Mouse (Mus musculus) intestine, postnatal 0 days (tissue): ENCODE results near the gene Cds1. TPM values are rescaled to one million over a fixed set of nuclear protein-coding genes. Genes with fewer than 3 reads are reported as not detected.

Source experiments
- ATAC-seq: fragments of 200-750 bp; cut with Nextera tagmentation; 2 replicates; pipeline ENCODE4 v1.8.0; 2017; ENCODE audit warnings: mild to moderate bottlenecking, moderate TSS enrichment, moderate library complexity
- H3K27ac ChIP-seq: fragments of 300-500 bp; sonication (generic); 2 replicates; pipeline ENCODE4 v1.5.1; 2014; ENCODE audit warnings: mild to moderate bottlenecking, low read depth, low read length, moderate library complexity
- H3K27me3 ChIP-seq: fragments of 300-500 bp; sonication (generic); replicated peaks from 2 replicates; pipeline ENCODE4 v1.6.1; 2014; ENCODE audit warnings: low read length, mixed read lengths; ENCODE audit not compliant: control insufficient read depth, insufficient read depth
- H3K36me3 ChIP-seq: fragments of 300-500 bp; sonication (generic); 2 replicates; pipeline ENCODE4 v1.6.1; 2014; ENCODE audit warnings: mild to moderate bottlenecking, moderate library complexity; ENCODE audit not compliant: control insufficient read depth, insufficient read depth
- H3K4me1 ChIP-seq: fragments of 300-500 bp; sonication (generic); replicated peaks from 2 replicates; pipeline ENCODE4 v1.6.1; 2014; ENCODE audit warnings: antibody characterized with exemption, low read length, mixed read lengths; ENCODE audit not compliant: control insufficient read depth, insufficient read depth
- H3K4me2 ChIP-seq: fragments of 300-500 bp; sonication (generic); replicated peaks from 2 replicates; pipeline ENCODE4 v1.6.1; 2014; ENCODE audit warnings: low read depth, mild to moderate bottlenecking, moderate library complexity
- H3K4me3 ChIP-seq: fragments of 300-500 bp; sonication (generic); 2 replicates; pipeline ENCODE4 v1.5.1; 2014; ENCODE audit warnings: low read depth, low read length
- H3K9ac ChIP-seq: fragments of 300-500 bp; sonication (generic); 2 replicates; pipeline ENCODE4 v1.6.1; 2014; ENCODE audit warnings: mild to moderate bottlenecking, low read depth, low read length
- H3K9me3 ChIP-seq: fragments of 300-500 bp; sonication (generic); 2 replicates; pipeline ENCODE4 v1.6.1; 2016; ENCODE audit warnings: mixed run types; ENCODE audit not compliant: control insufficient read depth
- CTCF ChIP-seq: sonication (generic); IDR thresholded peaks from 2 replicates; pipeline ENCODE4 v1.5.1; 2016; ENCODE audit warnings: low read depth, mild to moderate bottlenecking, control low read depth, antibody characterized with exemption, moderate library complexity
- WGBS: fragments of 180-500 bp; shearing (Covaris S2); extraction: QIAGEN DNeasy Blood & Tissue Kit; methylation state at CpG from one replicate; pipeline ENCODE4 v1.1.7; 2014; 5-methylcytosine and 5-hydroxymethylcytosine counted together
- polyA plus RNA-seq: library from polyadenylated mRNA; unstranded; fragments of >200 nt; fragmentation: Nextera tagmentation; extraction: Ambion mirVana; gene quantifications from 2 replicates; pipeline ENCODE4 v1.2.1, GENCODE M21; 2015

Gene Cds1
- polyA plus RNA-seq, 1 experiment from 2014 or later, result 32.2 TPM

DNA sequence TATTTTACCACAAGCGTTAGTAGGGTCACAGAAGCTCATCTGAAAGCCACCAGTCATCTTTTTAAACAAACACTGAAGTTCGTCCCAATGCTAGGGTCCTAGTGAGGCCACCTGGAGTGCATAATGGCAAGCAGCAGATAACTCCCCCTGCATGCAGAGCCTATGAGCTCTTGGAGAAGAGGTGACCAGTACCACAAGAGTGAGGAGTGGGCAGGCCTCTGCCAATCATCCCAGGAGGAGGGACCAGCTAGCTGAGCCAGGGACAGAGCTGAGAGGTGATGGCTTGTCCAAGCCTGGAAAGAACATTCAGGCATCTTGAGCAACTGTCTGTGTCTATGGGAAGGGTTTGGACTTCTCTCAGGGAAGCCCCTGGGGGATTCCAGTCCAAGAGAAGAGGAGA is 37.0 kb downstream of the Cds1 start:
- peak overlapping the region; percentile 77 for H3K27ac ChIP-seq
- no peaks in the 10 kb centered on the region for H3K27me3 ChIP-seq
- no peak overlapping the region for H3K4me3 ChIP-seq
- peaks cover 6% of the 10 kb centered on the region for H3K4me1 ChIP-seq
- 57% methylated on average over 2 of the region's 2 CpGs for WGBS
- ATAC-seq, result no peak
- H3K36me3 ChIP-seq, result peaks cover 9% of the 10 kb centered on the region; the same call in 1 of the 2 replicates
- no peak for TF ChIP-seq CTCF
- no peaks in the 10 kb centered on the region for H3K9me3 ChIP-seq
- no peak overlapping the region for H3K4me2 ChIP-seq
- peak overlapping the region; percentile 31; the same call in 1 of the 2 replicates for H3K9ac ChIP-seq

DNA sequence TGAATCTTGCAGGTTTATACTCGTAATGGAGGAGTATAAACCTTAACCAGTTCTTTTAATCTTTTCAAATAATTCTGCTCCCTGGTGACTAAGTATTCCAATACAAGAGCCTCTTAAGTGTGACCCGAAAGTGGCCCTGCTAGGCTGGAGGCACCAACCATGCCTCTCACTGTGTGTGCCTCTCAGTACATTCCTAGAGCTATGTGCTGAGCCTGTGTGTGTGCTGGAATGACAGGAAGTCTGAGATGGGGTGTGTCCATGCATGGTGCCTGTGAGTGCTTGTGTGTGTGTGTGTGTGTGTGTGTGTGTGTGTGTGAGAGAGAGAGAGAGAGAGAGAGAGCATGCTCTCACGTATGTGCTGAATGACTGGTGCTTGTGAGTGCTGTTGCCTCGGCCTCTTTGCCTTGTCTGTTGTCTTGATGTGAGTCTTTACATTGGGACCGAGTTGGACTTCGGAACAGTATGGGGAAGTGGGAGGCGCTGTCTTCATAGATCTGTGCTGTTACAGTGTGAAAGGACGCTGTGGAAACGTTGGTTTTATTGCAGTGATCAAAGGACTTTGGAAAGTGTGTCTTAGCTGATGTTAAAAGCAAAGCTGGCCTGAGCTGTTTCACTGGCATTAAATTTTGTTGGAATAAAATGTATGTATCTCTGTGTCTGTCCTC is 37.6 kb downstream of the Cds1 start:
- H3K9ac ChIP-seq, result peak overlapping the region; percentile 31; the same call in 1 of the 2 replicates
- H3K9me3 ChIP-seq, result no peaks in the 10 kb centered on the region
- no peak overlapping the region for H3K4me3 ChIP-seq
- TF ChIP-seq CTCF, result no peak
- 32% methylated on average over 9 of the region's 9 CpGs for WGBS
- peaks cover 9% of the 10 kb centered on the region; the same call in 1 of the 2 replicates for H3K36me3 ChIP-seq
- no peaks in the 10 kb centered on the region for H3K27me3 ChIP-seq
- peaks cover 6% of the 10 kb centered on the region for H3K4me1 ChIP-seq
- peak; percentile 94 for ATAC-seq
- peak overlapping the region; percentile 77 for H3K27ac ChIP-seq
- no peak overlapping the region; the same call in 1 of the 2 replicates for H3K4me2 ChIP-seq

DNA sequence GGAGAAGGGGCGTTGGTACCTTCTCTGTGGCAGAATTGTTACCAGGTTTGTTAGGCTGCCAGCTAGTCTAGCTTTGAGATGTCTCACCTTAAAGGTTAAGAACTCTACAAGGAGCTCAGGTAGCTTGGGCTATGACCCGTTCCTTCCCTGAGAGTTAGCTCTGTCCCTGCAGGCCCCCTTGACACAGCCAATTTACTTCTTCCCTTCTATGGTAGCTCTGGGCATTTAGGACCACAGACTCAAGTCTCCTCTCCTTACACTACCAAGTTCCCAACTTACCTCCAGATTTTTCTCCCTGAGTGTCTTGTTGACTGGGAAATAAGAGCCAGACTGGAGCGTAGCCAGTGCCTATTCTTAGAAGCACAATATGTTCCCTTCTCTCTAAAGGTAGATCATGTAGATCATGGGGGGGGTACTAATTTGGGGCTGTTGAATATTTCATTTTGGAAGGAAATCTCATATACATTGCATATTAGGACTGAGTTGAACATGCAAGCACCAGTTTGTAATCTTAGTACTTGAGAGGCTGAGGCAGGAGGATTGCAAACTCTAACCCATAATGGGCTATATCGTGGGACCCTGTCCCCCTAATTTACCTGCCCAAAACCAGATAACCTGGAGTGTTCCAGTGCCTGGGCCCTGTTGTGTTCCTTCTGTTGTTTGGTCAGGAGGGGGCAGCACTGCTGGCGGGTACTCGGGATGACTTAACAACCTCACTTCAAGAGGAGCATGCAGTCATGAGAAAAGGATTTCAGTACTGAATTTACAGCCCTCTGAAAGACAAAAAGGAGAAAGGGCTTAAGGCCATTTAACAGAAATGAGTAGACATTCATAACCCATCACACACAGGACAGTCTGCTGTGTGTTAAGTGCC is 46.6 kb downstream of the Cds1 start:
- peak; percentile 63 for TF ChIP-seq CTCF
- Histone ChIP-seq H3K27ac (no peak overlapping the region), H3K9ac (no peak overlapping the region), H3K4me1 (no peaks in the 10 kb centered on the region), H3K4me2 (no peak overlapping the region), H3K27me3 (no peaks in the 10 kb centered on the region), H3K9me3 (no peaks in the 10 kb centered on the region), H3K4me3 (no peak overlapping the region), H3K36me3 (peaks cover 9% of the 10 kb centered on the region; the same call in 1 of the 2 replicates)
- no peak for ATAC-seq
- WGBS, result 90% methylated on average over 6 of the region's 6 CpGs

DNA sequence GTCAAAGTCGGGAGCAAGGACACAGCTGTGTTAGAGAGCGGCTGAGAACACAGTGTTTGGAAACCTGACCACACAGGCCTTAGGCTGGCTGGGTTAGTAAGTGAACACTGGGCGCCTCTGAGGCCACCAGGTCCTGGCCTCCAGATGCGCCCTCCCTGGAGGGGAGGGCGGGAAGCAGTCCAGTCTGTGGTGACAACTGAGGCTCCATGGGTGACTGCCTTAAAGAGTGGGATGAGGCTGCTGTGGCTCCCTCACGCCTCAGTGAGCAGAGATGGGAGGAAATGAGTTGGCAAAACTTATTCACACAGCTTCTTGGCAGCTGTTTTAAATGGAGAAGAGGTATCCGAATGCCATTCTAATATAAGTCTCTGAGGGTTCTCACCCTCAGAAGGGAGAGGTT is 51.9 kb downstream of the Cds1 start:
- no peak for ATAC-seq

DNA sequence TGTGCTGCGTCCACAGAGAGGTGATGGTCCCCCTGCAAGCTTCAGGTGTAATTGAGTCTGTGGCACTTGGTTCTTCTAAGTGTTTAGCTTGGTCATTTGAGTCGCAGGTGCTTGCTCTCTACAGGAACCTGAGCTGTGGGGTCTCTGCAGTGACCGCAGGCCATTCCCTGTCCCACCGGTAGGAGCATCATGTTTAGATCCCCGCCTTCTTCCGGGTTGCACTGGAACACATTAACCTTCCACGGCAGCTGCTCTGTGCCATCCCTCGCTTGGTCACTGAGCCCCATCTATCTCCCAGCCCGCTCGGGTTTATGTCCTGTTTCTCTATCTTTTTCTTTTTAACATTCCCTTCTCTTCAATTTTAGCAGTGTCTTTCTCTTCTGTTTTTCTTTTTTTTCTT is 54.3 kb downstream of the Cds1 start:
- H3K9ac ChIP-seq, result no peak overlapping the region
- H3K36me3 ChIP-seq, result peaks cover 15% of the 10 kb centered on the region; the same call in 1 of the 2 replicates
- WGBS, result 63% methylated on average over 10 of the region's 10 CpGs
- H3K9me3 ChIP-seq, result no peaks in the 10 kb centered on the region
- H3K27me3 ChIP-seq, result no peaks in the 10 kb centered on the region
- no peak overlapping the region for H3K4me2 ChIP-seq
- 0 out of 2 replicates have a peak, but pooled peaks have one; percentile 7 for TF ChIP-seq CTCF
- ATAC-seq, result no peak
- H3K4me1 ChIP-seq, result 0 out of 2 replicates have a peak, but pooled peaks cover 5% of the 10 kb centered on the region
- H3K4me3 ChIP-seq, result no peak overlapping the region
- no peak overlapping the region for H3K27ac ChIP-seq

More for the DNA sequence above, 51.9 kb downstream of the Cds1 start:
- Histone ChIP-seq H3K27ac (no peak overlapping the region), H3K27me3 (no peaks in the 10 kb centered on the region), H3K4me1 (no peaks in the 10 kb centered on the region), H3K4me2 (no peak overlapping the region), H3K36me3 (peaks cover 17% of the 10 kb centered on the region; the same call in 1 of the 2 replicates), H3K9me3 (no peaks in the 10 kb centered on the region), H3K9ac (no peak overlapping the region), H3K4me3 (no peak overlapping the region)
- no peak for TF ChIP-seq CTCF
- 78% methylated on average over 7 of the region's 7 CpGs for WGBS

DNA sequence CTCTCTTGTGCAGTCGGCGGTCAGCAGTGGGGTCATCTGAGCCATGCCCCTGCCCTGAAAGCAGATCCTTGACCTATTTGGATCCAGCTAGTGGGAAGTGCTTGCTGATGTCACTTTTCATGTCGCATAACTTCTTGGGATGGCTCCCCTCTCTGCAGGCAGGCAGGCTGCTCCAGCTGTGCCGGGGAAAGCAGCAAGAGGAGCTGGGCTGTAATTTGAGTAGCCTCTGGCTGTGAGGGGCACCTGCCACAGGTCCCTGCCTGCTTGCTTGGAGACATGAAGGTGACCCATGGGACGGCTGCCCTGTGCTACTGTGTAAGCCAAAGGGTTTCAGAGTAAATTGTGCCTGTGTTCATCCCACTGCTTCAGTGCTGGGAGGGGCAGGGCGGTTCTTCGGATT is 54.9 kb downstream of the Cds1 start:
- no peaks in the 10 kb centered on the region for H3K9me3 ChIP-seq
- WGBS, result 37% methylated on average over 7 of the region's 7 CpGs
- H3K4me3 ChIP-seq, result no peak overlapping the region
- no peaks in the 10 kb centered on the region for H3K27me3 ChIP-seq
- TF ChIP-seq CTCF, result no peak
- no peak overlapping the region for H3K9ac ChIP-seq
- H3K4me1 ChIP-seq, result 0 out of 2 replicates have a peak, but pooled peaks cover 5% of the 10 kb centered on the region
- no peak overlapping the region for H3K4me2 ChIP-seq
- no peak for ATAC-seq
- peaks cover 15% of the 10 kb centered on the region; the same call in 1 of the 2 replicates for H3K36me3 ChIP-seq
- no peak overlapping the region for H3K27ac ChIP-seq
